Mouse (Mus musculus) midbrain, embryonic 16.5 days (tissue): ENCODE results near the gene Cd163l1. TPM values are rescaled to one million over a fixed set of nuclear protein-coding genes. Genes with fewer than 3 reads are reported as not detected.

Source experiments
- ATAC-seq: fragments of 200-750 bp; cut with Nextera tagmentation; 2 replicates; pipeline ENCODE4 v1.8.0; 2017; ENCODE audit warnings: moderate TSS enrichment
- H3K27ac ChIP-seq: fragments of 300-500 bp; sonication (generic); 2 replicates; pipeline ENCODE4 v1.5.1; 2014; ENCODE audit warnings: mild to moderate bottlenecking, low read length, mixed read lengths
- H3K27me3 ChIP-seq: fragments of 300-500 bp; sonication (generic); 2 replicates; pipeline ENCODE4 v1.6.1; 2014; ENCODE audit warnings: low read depth, low read length, mixed read lengths; ENCODE audit not compliant: control insufficient read depth, insufficient read depth
- H3K36me3 ChIP-seq: fragments of 300-500 bp; sonication (generic); 2 replicates; pipeline ENCODE4 v1.6.1; 2014; ENCODE audit warnings: mild to moderate bottlenecking, low read length, moderate library complexity, mixed read lengths; ENCODE audit not compliant: control insufficient read depth, insufficient read depth
- H3K4me1 ChIP-seq: fragments of 300-500 bp; sonication (generic); 2 replicates; pipeline ENCODE4 v1.6.1; 2014; ENCODE audit warnings: mild to moderate bottlenecking, low read length, mixed read lengths; ENCODE audit not compliant: control insufficient read depth, insufficient read depth
- H3K4me2 ChIP-seq: fragments of 300-500 bp; sonication (generic); 2 replicates; pipeline ENCODE4 v1.6.1; 2014; ENCODE audit warnings: mild to moderate bottlenecking, low read length, mixed read lengths
- H3K4me3 ChIP-seq: fragments of 300-500 bp; sonication (generic); 2 replicates; pipeline ENCODE4 v1.5.1; 2014; ENCODE audit warnings: low read depth, mild to moderate bottlenecking, low read length, moderate library complexity, mixed read lengths
- H3K9ac ChIP-seq: fragments of 300-500 bp; sonication (generic); 2 replicates; pipeline ENCODE4 v1.6.1; 2014; ENCODE audit warnings: low read depth, low read length, mixed read lengths
- H3K9me3 ChIP-seq: fragments of 300-500 bp; sonication (generic); replicated peaks from 2 replicates; pipeline ENCODE4 v1.6.1; 2014; ENCODE audit warnings: mild to moderate bottlenecking, low read length, mixed read lengths; ENCODE audit not compliant: control insufficient read depth, poor library complexity, severe bottlenecking
- WGBS: fragments of 180-500 bp; shearing (Covaris S2); extraction: QIAGEN DNeasy Blood & Tissue Kit; methylation state at CpG from one replicate; pipeline ENCODE4 v1.1.7; 2014; 5-methylcytosine and 5-hydroxymethylcytosine counted together
- polyA plus RNA-seq: library from polyadenylated mRNA; unstranded; fragments of >200 nt; fragmentation: Nextera tagmentation; extraction: Ambion mirVana; gene quantifications from 2 replicates; pipeline ENCODE4 v1.2.1, GENCODE M21; 2015

Gene Cd163l1
- polyA plus RNA-seq, 1 experiment from 2014 or later = not detected

GRCm38 (mm10) chr7:140188391-140189328 is 29.4 kb upstream of the Cd163l1 start:
- Histone ChIP-seq H3K4me3 (no peak overlapping the region), H3K4me2 (no peak overlapping the region), H3K36me3 (no peaks in the 10 kb centered on the region), H3K9ac (no peak overlapping the region), H3K4me1 (no peaks in the 10 kb centered on the region), H3K27ac (no peak overlapping the region), H3K9me3 (no peaks in the 10 kb centered on the region), H3K27me3 (no peaks in the 10 kb centered on the region)
- WGBS = 61% methylated on average over 4 of the region's 4 CpGs
- no peak for ATAC-seq

- no peak overlapping the region for H3K4me2 ChIP-seq
Observed at GRCm38 (mm10) chr7:140190435-140190834, 27.6 kb upstream of the Cd163l1 start.

GRCm38 (mm10) chr7:140192445-140192844 is 25.6 kb upstream of the Cd163l1 start:
- no peak for ATAC-seq
- Histone ChIP-seq H3K4me1 (no peaks in the 10 kb centered on the region), H3K4me2 (no peak overlapping the region), H3K9me3 (no peaks in the 10 kb centered on the region), H3K27ac (no peak overlapping the region), H3K9ac (no peak overlapping the region), H3K36me3 (no peaks in the 10 kb centered on the region), H3K4me3 (no peak overlapping the region), H3K27me3 (no peaks in the 10 kb centered on the region)
- 57% methylated on average over 2 of the region's 2 CpGs for WGBS

More at GRCm38 (mm10) chr7:140190435-140190834, 27.6 kb upstream of the Cd163l1 start:
- H3K27me3 ChIP-seq = no peaks in the 10 kb centered on the region
- no peaks in the 10 kb centered on the region for H3K36me3 ChIP-seq
- no peak overlapping the region for H3K9ac ChIP-seq
- H3K27ac ChIP-seq = no peak overlapping the region
- ATAC-seq = no peak
- no peaks in the 10 kb centered on the region for H3K4me1 ChIP-seq
- no peak overlapping the region for H3K4me3 ChIP-seq
- H3K9me3 ChIP-seq = no peaks in the 10 kb centered on the region
- 100% methylated on average over 1 of the region's 1 CpGs for WGBS

- WGBS = 80% methylated on average over 2 of the region's 2 CpGs
- ATAC-seq = no peak
- H3K9me3 ChIP-seq = no peaks in the 10 kb centered on the region
- no peak overlapping the region for H3K27ac ChIP-seq
- H3K9ac ChIP-seq = no peak overlapping the region
- no peak overlapping the region for H3K4me2 ChIP-seq
- no peaks in the 10 kb centered on the region for H3K27me3 ChIP-seq
- H3K36me3 ChIP-seq = no peaks in the 10 kb centered on the region
- no peak overlapping the region for H3K4me3 ChIP-seq
- no peaks in the 10 kb centered on the region for H3K4me1 ChIP-seq
Observed at GRCm38 (mm10) chr7:140192851-140193250, 25.2 kb upstream of the Cd163l1 start.

- Histone ChIP-seq H3K27ac (no peak overlapping the region), H3K9me3 (no peaks in the 10 kb centered on the region), H3K36me3 (no peaks in the 10 kb centered on the region), H3K4me2 (no peak overlapping the region), H3K9ac (no peak overlapping the region), H3K4me1 (no peaks in the 10 kb centered on the region), H3K4me3 (no peak overlapping the region), H3K27me3 (no peaks in the 10 kb centered on the region)
- WGBS = 89% methylated on average over 4 of the region's 4 CpGs
- ATAC-seq = no peak
Observed at GRCm38 (mm10) chr7:140194031-140194430, 24.0 kb upstream of the Cd163l1 start.

- Histone ChIP-seq H3K9me3 (no peaks in the 10 kb centered on the region), H3K27ac (no peak overlapping the region), H3K4me2 (no peak overlapping the region), H3K4me1 (no peaks in the 10 kb centered on the region), H3K27me3 (no peaks in the 10 kb centered on the region), H3K4me3 (no peak overlapping the region), H3K36me3 (no peaks in the 10 kb centered on the region), H3K9ac (no peak overlapping the region)
- 83% methylated on average over 8 of the region's 8 CpGs for WGBS
- no peak for ATAC-seq
Observed at GRCm38 (mm10) chr7:140196002-140196401, 22.1 kb upstream of the Cd163l1 start.

GRCm38 (mm10) chr7:140201090-140201489 is 17.0 kb upstream of the Cd163l1 start:
- Histone ChIP-seq H3K9me3 (no peaks in the 10 kb centered on the region), H3K36me3 (no peaks in the 10 kb centered on the region), H3K4me3 (no peak overlapping the region), H3K27ac (no peak overlapping the region), H3K4me2 (no peak overlapping the region), H3K9ac (no peak overlapping the region), H3K27me3 (no peaks in the 10 kb centered on the region), H3K4me1 (no peaks in the 10 kb centered on the region)
- 90% methylated on average over 4 of the region's 4 CpGs for WGBS
- no peak for ATAC-seq

GRCm38 (mm10) chr7:140205864-140206263 is 12.2 kb upstream of the Cd163l1 start, which contains the start of gene Olfr524:
TSS of gene Olfr524 (minus strand) at chr7:140205964.
- Histone ChIP-seq H3K4me2 (no peak within 1 kb of the TSS), H3K4me3 (no peak within 1 kb of the TSS), H3K36me3 (no peaks in the 10 kb centered on the region), H3K27me3 (no peaks in the 10 kb centered on the region), H3K4me1 (no peaks in the 10 kb centered on the region), H3K9ac (no peak within 1 kb of the TSS), H3K27ac (no peak within 1 kb of the TSS), H3K9me3 (no peaks in the 10 kb centered on the region)
- no peak for ATAC-seq

- Histone ChIP-seq H3K4me2 (no peak overlapping the region), H3K36me3 (no peaks in the 10 kb centered on the region), H3K4me3 (no peak overlapping the region), H3K27me3 (no peaks in the 10 kb centered on the region), H3K9ac (no peak overlapping the region), H3K4me1 (no peaks in the 10 kb centered on the region), H3K27ac (no peak overlapping the region), H3K9me3 (no peaks in the 10 kb centered on the region)
- no peak for ATAC-seq
- 95% methylated on average over 3 of the region's 3 CpGs for WGBS
Observed at GRCm38 (mm10) chr7:140206904-140207303, 11.2 kb upstream of the Cd163l1 start.
